ENCODE assay signal across 16 mouse cellular contexts in the genomic region with DNA sequence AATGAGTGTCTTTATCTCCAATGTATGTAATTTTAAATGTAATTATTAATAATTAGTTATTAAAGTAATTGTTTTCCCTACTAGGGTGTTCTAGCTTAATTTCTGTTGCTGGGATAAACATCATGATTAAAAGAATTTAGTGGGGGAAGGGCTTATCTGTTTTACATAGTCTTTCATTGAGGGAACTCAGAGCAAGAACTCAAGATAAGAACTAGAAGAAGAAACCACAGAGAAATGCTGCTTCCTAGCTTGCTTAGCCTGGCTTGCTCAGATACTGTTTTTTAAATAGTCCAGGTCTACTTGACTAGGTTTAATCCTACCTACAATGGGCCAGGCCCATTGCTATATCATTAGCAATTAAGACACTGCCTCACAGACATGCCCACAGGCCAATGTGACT.
"Had no signal": no experiment of that assay in that cellular context is flagged by ENCODE, and none has a peak within 500 bp of the region (broad histone marks: within the 10 kb centered on the region; RNA-seq: fewer than 3 reads in every experiment).

No protein-coding gene starts in this region.

- H3K27ac ChIP-seq: neural tube, embryonic 13.5 days; neural tube, embryonic 15.5 days; stomach, embryonic 15.5 days; stomach, postnatal 0 days had no signal

- H3K9me3 ChIP-seq: neural tube, embryonic 13.5 days; neural tube, embryonic 15.5 days; stomach, embryonic 15.5 days had no signal

- H3K36me3 ChIP-seq: neural tube, embryonic 13.5 days; neural tube, embryonic 15.5 days; stomach, embryonic 15.5 days had no signal

- DNase-seq: retina, postnatal 1 day; right cerebral cortex, adult 18-20 months; right cerebral cortex, postnatal 14 days; right cerebral cortex, postnatal 25 days; right cerebral cortex, postnatal 4 days; spleen, adult 18-20 months; thymus, adult 18-20 months; thymus, adult 2 months; thymus, postnatal 14 days; thymus, postnatal 25 days; thymus, postnatal 36 days; thymus, postnatal 4 days had no signal

- H3K9ac ChIP-seq: neural tube, embryonic 13.5 days; neural tube, embryonic 15.5 days; stomach, embryonic 15.5 days had no signal

- H3K27me3 ChIP-seq: neural tube, embryonic 13.5 days; neural tube, embryonic 15.5 days; stomach, embryonic 15.5 days had no signal

- H3K4me3 ChIP-seq: neural tube, embryonic 13.5 days; neural tube, embryonic 15.5 days; stomach, embryonic 15.5 days had no signal

- H3K4me1 ChIP-seq: neural tube, embryonic 13.5 days; neural tube, embryonic 15.5 days; stomach, embryonic 15.5 days had no signal
